Mouse (Mus musculus): Measurements from ENCODE around the gene Eif2s2. TPM values are rescaled to one million over a fixed set of nuclear protein-coding genes. Genes with fewer than 3 reads are reported as not detected.
A peak's percentile ranks its signal among the peaks of the same experiment; 100 is the strongest.
"Not testable (repeated sequence)": the region's sequence is repeated elsewhere in the genome, so short reads cannot be mapped to it uniquely, and the experiment has no call there.

Gene Eif2s2
- polyA plus RNA-seq (2015; fragmentation: Nextera tagmentation; extraction: Ambion mirVana) = 49.6 and 66.3 TPM in 2 replicates

DNA sequence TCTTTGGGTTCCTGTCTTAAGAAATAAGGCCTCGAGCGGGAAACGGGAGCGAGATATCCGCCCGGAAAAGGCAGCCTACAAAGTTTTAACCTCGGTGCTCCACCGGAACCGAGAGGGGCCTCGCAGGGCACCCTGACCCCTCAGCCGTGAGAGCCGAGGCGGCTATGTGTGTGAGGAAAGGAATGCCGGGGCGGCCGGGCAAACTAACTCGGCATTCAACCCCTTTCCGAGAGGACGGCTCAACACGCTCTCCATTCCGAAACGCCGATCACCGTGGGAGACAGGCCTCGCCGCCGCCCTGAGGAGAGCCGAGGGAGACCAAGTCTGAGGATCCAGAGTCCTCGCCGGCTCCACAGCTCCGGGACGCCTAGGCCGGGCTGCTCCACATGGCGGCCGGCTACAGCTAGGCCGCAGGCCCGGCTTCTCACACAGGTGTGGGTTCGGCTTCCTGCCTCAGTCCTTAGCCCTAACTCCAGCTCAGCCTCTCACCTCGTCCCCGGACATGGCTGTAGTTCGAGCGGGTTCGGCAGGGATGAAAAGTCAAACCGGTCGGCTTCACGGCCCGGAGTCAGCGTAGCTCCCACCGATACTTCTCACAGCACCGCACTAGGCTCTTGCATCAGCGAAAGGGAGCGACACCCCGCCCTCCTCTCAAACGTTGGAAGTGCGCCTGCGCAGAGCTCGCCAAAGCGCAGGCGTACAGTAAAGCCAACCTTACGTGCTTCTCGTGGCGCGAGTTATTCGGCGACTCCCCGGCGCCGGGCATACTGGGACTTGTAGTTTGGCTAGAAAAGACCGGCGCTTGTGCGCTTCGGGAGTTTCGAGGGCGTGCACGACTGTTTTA is at the start of gene Eif2s2:
TSS of gene Eif2s2 (minus strand) at position 735 of the 844 bp plus-strand sequence.
- Histone ChIP-seq H3K9ac (peak within 1 kb of the TSS; percentile 88), H3K36me3 (peaks cover 7% of the 10 kb centered on the region), H3K4me2 (peak within 1 kb of the TSS; percentile 83), H3K4me3 (peak within 1 kb of the TSS; percentile 87), H3K27me3 (no peaks in the 10 kb centered on the region), H3K27ac (peak within 1 kb of the TSS; percentile 86), H3K9me3 (replicated peaks) (no peaks in the 10 kb centered on the region), H3K4me1 (replicated peaks) (peaks cover 13% of the 10 kb centered on the region)
- ATAC-seq (replicated peaks; ENCODE audit: insufficient number of reproducible peaks, insufficient read depth, low FRiP score, low read depth) = peak; percentile 96
- WGBS = under 1% methylated on average over 75 of the region's 75 CpGs

DNA sequence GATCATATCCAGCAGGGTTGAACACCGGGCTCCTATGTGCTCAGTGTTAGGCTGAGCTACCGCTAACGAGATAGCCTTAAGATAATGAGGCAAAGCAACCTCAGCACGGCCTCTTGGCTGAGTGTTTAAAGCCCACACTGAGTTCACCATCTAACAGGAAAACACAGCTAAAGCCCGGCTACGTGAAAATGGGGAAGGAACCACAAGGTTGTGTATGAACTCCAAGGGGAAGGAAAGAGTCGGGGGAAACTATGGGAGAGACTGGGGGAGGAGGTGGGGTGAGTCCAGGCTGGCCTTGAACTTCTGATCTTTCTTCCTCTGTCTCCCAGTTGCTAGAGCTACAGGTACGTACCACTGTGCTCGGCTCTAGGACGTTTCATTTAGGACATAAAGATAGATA is 49.2 kb upstream of the Eif2s2 start:
- Histone ChIP-seq H3K9ac (no peak overlapping the region), H3K4me3 (no peak overlapping the region), H3K4me2 (no peak overlapping the region), H3K4me1 (replicated peaks) (peaks cover 3% of the 10 kb centered on the region; the same call in 1 of the 2 replicates), H3K27ac (no peak overlapping the region), H3K27me3 (no peaks in the 10 kb centered on the region), H3K9me3 (replicated peaks) (no peaks in the 10 kb centered on the region), H3K36me3 (no peaks in the 10 kb centered on the region)
- ATAC-seq (replicated peaks; ENCODE audit: insufficient number of reproducible peaks, insufficient read depth, low FRiP score, low read depth) = no peak
- 67% methylated on average over 10 of the region's 10 CpGs for whole genome bisulfite sequencing

GRCm38 (mm10) chr2:154937547-154938390 is 45.0 kb upstream of the Eif2s2 start:
- no peak for ATAC-seq (replicated peaks; ENCODE audit: insufficient number of reproducible peaks, insufficient read depth, low FRiP score, low read depth)
- 78% methylated on average over 8 of the region's 8 CpGs for WGBS
- no peak overlapping the region for H3K9ac ChIP-seq
- peaks cover 5% of the 10 kb centered on the region; the same call in 1 of the 2 replicates for H3K27me3 ChIP-seq
- H3K4me2 ChIP-seq = no peak overlapping the region
- no peaks in the 10 kb centered on the region for H3K9me3 ChIP-seq (replicated peaks)
- H3K36me3 ChIP-seq = no peaks in the 10 kb centered on the region
- no peak overlapping the region for H3K27ac ChIP-seq
- H3K4me3 ChIP-seq = no peak overlapping the region
- H3K4me1 ChIP-seq (replicated peaks) = peaks cover under 1% of the 10 kb centered on the region; the same call in 1 of the 2 replicates

DNA sequence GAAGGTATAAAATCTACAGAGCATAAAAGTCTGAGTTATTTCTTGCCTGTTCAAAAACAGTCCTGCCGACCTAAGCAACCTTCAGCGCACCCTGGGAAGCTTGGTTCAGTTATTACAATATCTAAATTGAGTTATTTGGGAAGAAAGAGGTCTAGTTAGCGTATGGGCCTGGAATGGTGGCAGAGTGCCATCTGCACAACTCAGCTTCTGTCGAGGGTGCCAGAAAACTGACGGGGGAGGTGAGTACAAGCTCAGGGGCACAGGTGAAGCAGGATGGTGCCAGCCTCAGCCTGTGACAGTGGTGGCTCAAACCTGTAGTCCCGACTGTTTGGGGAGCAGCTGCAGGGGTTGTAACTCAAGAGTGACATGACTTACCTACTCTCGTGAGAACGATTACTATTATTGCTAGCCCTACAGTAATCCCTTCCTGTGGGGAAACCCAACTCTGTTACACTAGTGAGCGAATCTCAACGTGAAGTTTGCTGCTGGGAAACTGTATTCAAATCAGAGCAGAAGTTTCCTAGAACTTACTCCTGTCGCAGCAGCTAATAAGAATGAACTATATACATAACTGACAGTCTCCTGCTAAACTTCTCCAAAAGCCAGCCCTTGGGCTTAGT is 43.9 kb upstream of the Eif2s2 start:
- WGBS = 67% methylated on average over 11 of the region's 11 CpGs
- ATAC-seq (replicated peaks; ENCODE audit: insufficient number of reproducible peaks, insufficient read depth, low FRiP score, low read depth) = no peak
- H3K36me3 ChIP-seq = no peaks in the 10 kb centered on the region
- H3K4me1 ChIP-seq (replicated peaks) = no peaks in the 10 kb centered on the region
- no peak overlapping the region for H3K4me3 ChIP-seq
- H3K27me3 ChIP-seq = peaks cover 5% of the 10 kb centered on the region; the same call in 1 of the 2 replicates
- H3K27ac ChIP-seq = no peak overlapping the region
- no peaks in the 10 kb centered on the region for H3K9me3 ChIP-seq (replicated peaks)
- no peak overlapping the region for H3K9ac ChIP-seq
- no peak overlapping the region for H3K4me2 ChIP-seq

DNA sequence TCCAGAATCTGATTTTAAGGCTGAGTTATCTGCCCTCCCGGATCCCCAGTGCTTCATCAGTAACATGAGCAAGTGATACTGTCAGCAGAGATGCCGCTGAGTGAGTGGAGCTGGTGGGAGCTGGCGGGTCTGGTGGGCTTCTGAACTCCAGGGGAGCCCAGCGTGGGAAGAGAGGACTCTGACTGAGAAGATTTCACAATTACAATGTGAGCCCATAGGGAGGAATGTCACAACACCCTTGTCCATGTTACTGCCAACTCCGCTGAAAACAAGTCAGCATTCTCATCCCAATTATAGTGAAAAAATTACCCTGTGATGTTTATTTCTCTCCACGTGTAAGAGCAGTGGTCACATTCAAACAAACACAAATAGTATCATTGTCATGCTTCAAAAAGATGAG is 43.4 kb upstream of the Eif2s2 start:
- Histone ChIP-seq H3K9ac (no peak overlapping the region), H3K4me1 (replicated peaks) (no peaks in the 10 kb centered on the region), H3K27ac (no peak overlapping the region), H3K27me3 (peaks cover 5% of the 10 kb centered on the region; the same call in 1 of the 2 replicates), H3K4me2 (no peak overlapping the region), H3K36me3 (no peaks in the 10 kb centered on the region), H3K9me3 (replicated peaks) (no peaks in the 10 kb centered on the region), H3K4me3 (no peak overlapping the region)
- no peak for ATAC-seq (replicated peaks; ENCODE audit: insufficient number of reproducible peaks, insufficient read depth, low FRiP score, low read depth)
- WGBS = 55% methylated on average over 6 of the region's 6 CpGs

DNA sequence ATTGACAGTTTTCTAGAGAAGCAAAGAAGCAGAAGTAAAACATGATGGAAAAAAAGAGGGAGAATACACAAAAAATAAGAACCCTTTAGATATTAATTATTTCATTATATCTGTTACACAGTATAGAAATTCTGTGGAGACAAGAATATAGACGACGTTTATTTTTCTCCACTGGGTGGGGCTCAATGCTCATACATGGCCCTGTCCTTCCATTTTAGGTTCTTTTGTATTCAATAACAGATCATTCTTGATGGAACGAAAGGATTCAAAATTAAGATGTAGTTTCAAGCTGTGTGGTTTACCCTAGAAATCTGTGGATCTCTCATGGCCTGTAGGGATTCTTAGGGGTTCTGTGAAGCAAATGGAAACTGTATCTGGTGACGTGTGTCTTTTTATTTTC is 41.1 kb upstream of the Eif2s2 start:
- Histone ChIP-seq H3K9ac (no peak overlapping the region), H3K36me3 (no peaks in the 10 kb centered on the region), H3K27me3 (peaks cover 5% of the 10 kb centered on the region; the same call in 1 of the 2 replicates), H3K9me3 (replicated peaks) (no peaks in the 10 kb centered on the region), H3K4me1 (replicated peaks) (no peaks in the 10 kb centered on the region), H3K4me2 (no peak overlapping the region), H3K27ac (no peak overlapping the region), H3K4me3 (no peak overlapping the region)
- WGBS = 64% methylated on average over 4 of the region's 4 CpGs
- no peak for ATAC-seq (replicated peaks; ENCODE audit: insufficient number of reproducible peaks, insufficient read depth, low FRiP score, low read depth)

- H3K4me3 ChIP-seq = no peak overlapping the region
- WGBS = 62% methylated on average over 2 of the region's 2 CpGs
- H3K36me3 ChIP-seq = no peaks in the 10 kb centered on the region
- H3K27me3 ChIP-seq = no peaks in the 10 kb centered on the region
- no peak for ATAC-seq (replicated peaks; ENCODE audit: insufficient number of reproducible peaks, insufficient read depth, low FRiP score, low read depth)
- no peaks in the 10 kb centered on the region for H3K9me3 ChIP-seq (replicated peaks)
- H3K9ac ChIP-seq = no peak overlapping the region
- no peaks in the 10 kb centered on the region for H3K4me1 ChIP-seq (replicated peaks)
- H3K27ac ChIP-seq = no peak overlapping the region
- no peak overlapping the region for H3K4me2 ChIP-seq
Observed at GRCm38 (mm10) chr2:154928298-154928697, 35.6 kb upstream of the Eif2s2 start.

DNA sequence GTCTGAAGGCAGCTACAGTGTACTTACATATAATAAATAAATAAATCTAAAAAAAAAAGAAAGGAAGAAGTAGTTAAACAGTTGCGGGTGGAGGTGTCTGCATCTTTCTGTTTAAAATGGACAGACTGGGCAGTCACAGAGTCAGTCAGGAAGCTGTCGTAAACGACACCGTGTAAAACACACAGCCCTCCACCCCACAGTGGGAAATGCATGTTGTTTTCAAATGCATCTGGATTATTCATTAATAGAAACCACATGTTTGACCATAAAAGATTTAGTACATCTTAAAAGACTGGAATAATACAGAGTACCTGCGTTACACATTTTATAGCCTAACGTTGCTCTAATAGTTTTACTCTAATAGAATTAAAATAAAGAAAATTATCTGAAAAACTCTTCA is 34.1 kb upstream of the Eif2s2 start:
- H3K27me3 ChIP-seq = no peaks in the 10 kb centered on the region
- no peak overlapping the region for H3K9ac ChIP-seq
- 81% methylated on average over 6 of the region's 6 CpGs for WGBS
- H3K4me3 ChIP-seq = no peak overlapping the region
- no peak overlapping the region for H3K4me2 ChIP-seq
- no peak for ATAC-seq (replicated peaks; ENCODE audit: insufficient number of reproducible peaks, insufficient read depth, low FRiP score, low read depth)
- H3K27ac ChIP-seq = no peak overlapping the region
- H3K9me3 ChIP-seq (replicated peaks) = no peaks in the 10 kb centered on the region
- H3K36me3 ChIP-seq = no peaks in the 10 kb centered on the region
- no peaks in the 10 kb centered on the region for H3K4me1 ChIP-seq (replicated peaks)

DNA sequence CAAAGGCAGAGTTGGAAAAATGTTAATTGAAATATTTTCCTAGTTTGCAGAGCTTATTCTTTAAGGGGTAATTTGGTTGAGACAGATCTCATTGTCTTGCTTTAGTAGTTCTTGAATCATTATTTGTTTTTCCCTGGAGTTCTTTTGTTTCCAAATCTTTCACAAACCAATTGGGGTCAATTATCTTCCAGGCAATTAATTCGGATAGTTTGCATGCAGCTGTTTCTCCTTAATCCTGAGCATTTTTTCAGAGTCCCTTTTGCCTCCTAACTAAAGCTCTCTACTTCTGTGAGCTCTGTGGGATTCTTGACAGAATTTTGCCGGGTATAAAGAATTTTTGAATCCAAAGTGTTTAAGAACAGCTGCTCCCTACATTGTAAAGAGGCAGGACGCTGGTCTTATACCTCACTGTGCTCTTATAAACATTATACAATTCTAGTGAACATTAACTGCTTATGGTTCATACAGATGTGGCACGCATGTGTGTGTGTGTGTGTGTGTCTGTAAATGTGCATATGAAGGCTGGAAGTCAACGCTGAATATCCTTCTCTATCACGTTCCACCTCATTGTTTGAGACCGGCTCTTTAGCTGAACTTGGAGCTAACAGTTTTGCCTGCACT is 32.8 kb upstream of the Eif2s2 start:
- no peak for ATAC-seq (replicated peaks; ENCODE audit: insufficient number of reproducible peaks, insufficient read depth, low FRiP score, low read depth)

DNA sequence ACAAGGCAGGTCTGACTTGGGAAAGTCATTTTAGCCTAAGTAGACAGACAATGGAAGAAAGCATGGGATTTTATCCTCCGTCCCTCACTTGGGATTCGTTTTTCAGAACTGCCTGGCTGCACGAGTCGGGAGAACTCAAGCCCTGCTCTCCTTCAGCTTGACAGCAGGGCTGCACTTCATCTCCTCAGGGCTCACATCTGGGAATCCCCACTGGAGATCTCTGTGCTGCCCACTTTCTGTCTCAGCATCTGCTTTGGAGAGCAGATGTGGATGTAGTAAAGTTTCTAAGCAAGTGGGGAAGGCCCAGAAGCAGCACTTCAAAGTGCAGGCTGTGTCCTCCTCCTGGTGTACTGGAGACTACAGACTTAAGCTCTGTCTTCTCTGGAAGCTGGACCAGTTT is 29.4 kb upstream of the Eif2s2 start:
- WGBS = no CpG with 5 or more reads among the region's 4 CpGs
- not testable (repeated sequence) for ATAC-seq (replicated peaks; ENCODE audit: insufficient number of reproducible peaks, insufficient read depth, low FRiP score, low read depth); H3K36me3 ChIP-seq

More for the DNA sequence above, 32.8 kb upstream of the Eif2s2 start:
- 63% methylated on average over 7 of the region's 7 CpGs for WGBS
- Histone ChIP-seq H3K36me3 (no peaks in the 10 kb centered on the region), H3K4me3 (no peak overlapping the region), H3K9me3 (replicated peaks) (no peaks in the 10 kb centered on the region), H3K4me1 (replicated peaks) (no peaks in the 10 kb centered on the region), H3K27me3 (no peaks in the 10 kb centered on the region), H3K9ac (no peak overlapping the region), H3K27ac (no peak overlapping the region), H3K4me2 (no peak overlapping the region)

GRCm38 (mm10) chr2:154920896-154921295 is 28.2 kb upstream of the Eif2s2 start:
- 79% methylated on average over 7 of the region's 7 CpGs for WGBS
- Histone ChIP-seq H3K9me3 (replicated peaks) (no peaks in the 10 kb centered on the region), H3K4me1 (replicated peaks) (no peaks in the 10 kb centered on the region; the same call in 1 of the 2 replicates), H3K27me3 (no peaks in the 10 kb centered on the region), H3K9ac (no peak overlapping the region), H3K36me3 (no peaks in the 10 kb centered on the region), H3K27ac (no peak overlapping the region), H3K4me2 (no peak overlapping the region), H3K4me3 (no peak overlapping the region)
- no peak for ATAC-seq (replicated peaks; ENCODE audit: insufficient number of reproducible peaks, insufficient read depth, low FRiP score, low read depth)

More for the DNA sequence above, 29.4 kb upstream of the Eif2s2 start:
- H3K9ac ChIP-seq; H3K4me3 ChIP-seq; H3K27ac ChIP-seq; H3K4me1 ChIP-seq (replicated peaks); H3K9me3 ChIP-seq (replicated peaks); H3K27me3 ChIP-seq; H3K4me2 ChIP-seq: not testable (repeated sequence)

Measured in heart, embryonic 15.5 days (tissue).